Mouse (Mus musculus): ENCODE measurements around the gene E2f6. TPM values are rescaled to one million over a fixed set of nuclear protein-coding genes. Genes with fewer than 3 reads are reported as not detected.

E2f6 gene
- total RNA-seq, 2 experiments from 2014 or later = 32.4 to 37.5 TPM

Small RNA genes lying within 50 kb of the gene (microRNA-seq; reads per million reads assigned to microRNA genes)
- gene Gm44305 = not detected

Other genes with a start within 250 kb of the E2f6 start
- gene Lpin1, start 200.0 kb upstream of the E2f6 start, total RNA-seq (2021) = 10 to 100 TPM; 19.6 to 23.0 TPM
- 100 to 1,000 TPM; 154 to 164 TPM for gene Ntsr2, start 157.6 kb upstream of the E2f6 start, total RNA-seq (2021)
- 1 to 10 TPM; 1.5 to 1.9 TPM for gene Greb1, start 10.1 kb upstream of the E2f6 start, total RNA-seq (2021)
- gene Rock2, start 83.9 kb downstream of the E2f6 start, total RNA-seq (2021) = 100 to 1,000 TPM; 122 to 152 TPM
- 1 to 10 TPM in 1 of 2 experiments, under 1 TPM in 1; 0.84 to 1.4 TPM for gene Pqlc3, start 189.4 kb downstream of the E2f6 start, total RNA-seq (2021)
- gene 2410004P03Rik, start 200.8 kb downstream of the E2f6 start, total RNA-seq (2021) = under 1 TPM; 0.34 to 0.89 TPM